Mouse (Mus musculus) left cerebral cortex, postnatal 10 days (tissue): ENCODE data around the gene Hist1h2ak. TPM values are rescaled to one million over a fixed set of nuclear protein-coding genes. Genes with fewer than 3 reads are reported as not detected.
"Not testable (repeated sequence)": the region's sequence is repeated elsewhere in the genome, so short reads cannot be mapped to it uniquely, and the experiment has no call there.

Experiments used
- DNase-seq, 2 experiments: peaks; one replicate each; pipeline ENCODE4 v3.0.0; 2021 to 2022; ENCODE audit warnings: low spot score in 2 of 2, mixed read lengths in 1 of 2; ENCODE audit errors: extremely low spot score in 1 of 2
- intact Hi-C: fragments of 180-260 bp; cut with DNase I; formaldehyde crosslinking; loops from one replicate; pipeline ENCODE4 v1.15.1; 2025
- total RNA-seq, 2 experiments: library from RNA; stranded (reverse); gene quantifications; 2 replicates each; pipeline ENCODE4 v1.2.3; 2021

The Hist1h2ak gene
- 10 to 100 TPM; 23.0 to 24.1 TPM for total RNA-seq

DNA sequence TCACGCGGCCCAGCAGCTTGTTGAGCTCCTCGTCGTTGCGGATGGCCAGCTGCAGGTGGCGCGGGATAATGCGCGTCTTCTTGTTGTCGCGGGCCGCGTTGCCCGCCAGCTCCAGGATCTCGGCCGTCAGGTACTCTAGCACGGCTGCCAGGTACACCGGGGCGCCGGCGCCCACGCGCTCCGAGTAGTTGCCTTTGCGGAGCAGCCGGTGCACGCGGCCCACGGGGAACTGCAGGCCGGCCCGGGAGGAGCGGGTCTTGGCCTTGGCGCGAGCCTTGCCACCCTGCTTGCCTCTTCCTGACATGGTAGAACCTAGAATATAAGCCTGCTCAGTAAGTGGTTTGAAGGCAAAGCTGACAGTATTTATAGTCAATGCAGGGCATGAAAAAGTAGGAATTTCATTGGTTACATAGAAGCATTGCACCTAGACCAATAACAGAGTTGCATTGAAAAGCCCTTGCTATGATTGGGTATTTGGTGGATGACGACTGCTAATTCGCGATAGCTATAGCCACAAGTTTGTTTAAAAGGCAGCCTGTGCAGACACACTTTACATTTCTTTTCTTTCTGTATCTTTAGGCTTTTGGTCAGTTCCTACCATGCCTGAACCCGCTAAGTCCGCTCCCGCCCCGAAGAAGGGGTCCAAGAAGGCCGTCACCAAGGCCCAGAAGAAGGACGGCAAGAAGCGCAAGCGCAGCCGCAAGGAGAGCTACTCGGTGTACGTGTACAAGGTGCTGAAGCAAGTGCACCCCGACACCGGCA is at the start of gene Hist1h2ak, which contains the start of gene Hist1h2bn:
TSS of gene Hist1h2ak (minus strand) at position 304 of the 762 bp plus-strand sequence.
TSS of gene Hist1h2bn (plus strand) at position 600 of the 762 bp plus-strand sequence.
- peak; percentile 48 to 87 for DNase-seq
- intact Hi-C loops, result not testable (repeated sequence)

GRCm38 (mm10) chr13:21803058-21803457 is 49.4 kb upstream of the Hist1h2ak start:
- DNase-seq, intact Hi-C loops: not testable (repeated sequence)

GRCm38 (mm10) chr13:21797163-21797562 is 43.5 kb upstream of the Hist1h2ak start:
- intact Hi-C loops, DNase-seq: not testable (repeated sequence)

DNA sequence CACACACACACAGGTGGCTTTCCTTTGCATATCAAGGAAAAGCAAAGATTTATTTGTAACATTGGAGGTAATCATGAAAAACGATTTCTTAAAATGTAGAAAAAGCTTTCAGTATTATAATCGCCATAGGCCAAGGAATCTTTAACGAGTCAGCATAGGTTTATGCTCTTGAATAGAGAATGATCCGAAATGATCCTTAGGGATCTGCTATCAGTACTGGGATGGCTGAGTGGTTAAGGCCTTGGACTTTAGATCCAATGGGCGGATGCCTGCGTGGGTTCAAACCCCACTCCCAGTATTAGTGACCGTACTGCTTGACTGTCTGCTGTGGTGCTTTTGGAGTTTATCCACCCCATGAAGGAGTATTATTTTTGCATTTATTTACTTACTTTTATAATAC is 42.0 kb upstream of the Hist1h2ak start:
- DNase-seq, result no peak
- intact Hi-C loops, result no loop called here

- intact Hi-C loops, result no loop called here
- DNase-seq, result no peak
Observed at GRCm38 (mm10) chr13:21790601-21791283, 37.1 kb upstream of the Hist1h2ak start.

DNA sequence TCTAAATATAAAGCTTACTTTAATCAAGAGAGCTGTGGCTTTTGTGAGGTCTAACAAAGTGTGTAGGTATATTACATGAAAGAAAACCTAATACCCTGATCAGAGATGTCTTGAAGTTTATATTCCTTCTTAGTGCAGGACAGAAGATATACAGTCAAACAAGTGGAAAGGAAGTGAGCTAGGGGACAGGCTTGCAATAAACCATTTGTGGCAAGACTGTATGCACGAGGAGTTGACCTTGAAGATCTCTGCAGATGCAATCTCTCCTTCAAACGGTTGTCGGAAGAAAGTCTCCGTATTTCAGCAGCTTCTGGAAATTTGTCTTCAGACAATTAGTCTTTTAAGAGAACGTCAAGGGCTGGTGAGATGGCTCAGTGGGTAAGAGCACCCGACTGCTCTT is 36.3 kb upstream of the Hist1h2ak start:
- intact Hi-C loops, result no loop called here

GRCm38 (mm10) chr13:21787760-21788593 is 34.4 kb upstream of the Hist1h2ak start:
- DNase-seq, result no peak
- intact Hi-C loops, result no loop called here

More for the DNA sequence above, 36.3 kb upstream of the Hist1h2ak start:
- DNase-seq, result no peak

DNA sequence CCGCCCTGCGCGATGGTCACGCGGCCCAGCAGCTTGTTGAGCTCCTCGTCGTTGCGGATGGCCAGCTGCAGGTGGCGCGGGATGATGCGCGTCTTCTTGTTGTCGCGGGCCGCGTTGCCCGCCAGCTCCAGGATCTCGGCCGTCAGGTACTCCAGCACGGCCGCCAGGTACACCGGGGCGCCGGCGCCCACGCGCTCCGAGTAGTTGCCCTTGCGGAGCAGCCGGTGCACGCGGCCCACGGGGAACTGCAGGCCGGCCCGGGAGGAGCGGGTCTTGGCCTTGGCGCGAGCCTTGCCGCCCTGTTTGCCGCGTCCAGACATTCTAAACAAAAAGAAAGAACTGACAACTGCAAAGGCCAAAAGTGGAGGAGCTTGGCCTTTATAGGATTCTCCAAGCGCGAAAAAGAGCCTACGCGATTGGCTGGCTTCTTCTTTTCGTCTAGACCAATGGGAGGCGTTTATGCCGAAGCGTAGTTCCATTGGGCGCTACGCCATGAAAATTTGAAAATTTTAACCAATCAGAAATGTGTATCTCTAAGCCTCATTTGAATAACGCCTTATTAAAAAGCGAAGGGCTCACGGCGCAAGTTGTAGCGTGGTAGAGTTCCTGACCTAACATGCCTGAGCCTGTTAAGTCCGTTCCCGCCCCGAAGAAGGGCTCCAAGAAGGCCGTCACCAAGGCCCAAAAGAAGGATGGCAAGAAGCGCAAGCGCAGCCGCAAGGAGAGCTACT is 33.4 kb upstream of the Hist1h2ak start, which contains the start of the genes Hist1h2an and Hist1h2bp:
TSS of gene Hist1h2an (minus strand) at position 320 of the 731 bp plus-strand sequence.
TSS of gene Hist1h2bp (plus strand) at position 563 of the 731 bp plus-strand sequence.
- intact Hi-C loops, result not testable (repeated sequence)
- peak; percentile 87 to 99 for DNase-seq

DNA sequence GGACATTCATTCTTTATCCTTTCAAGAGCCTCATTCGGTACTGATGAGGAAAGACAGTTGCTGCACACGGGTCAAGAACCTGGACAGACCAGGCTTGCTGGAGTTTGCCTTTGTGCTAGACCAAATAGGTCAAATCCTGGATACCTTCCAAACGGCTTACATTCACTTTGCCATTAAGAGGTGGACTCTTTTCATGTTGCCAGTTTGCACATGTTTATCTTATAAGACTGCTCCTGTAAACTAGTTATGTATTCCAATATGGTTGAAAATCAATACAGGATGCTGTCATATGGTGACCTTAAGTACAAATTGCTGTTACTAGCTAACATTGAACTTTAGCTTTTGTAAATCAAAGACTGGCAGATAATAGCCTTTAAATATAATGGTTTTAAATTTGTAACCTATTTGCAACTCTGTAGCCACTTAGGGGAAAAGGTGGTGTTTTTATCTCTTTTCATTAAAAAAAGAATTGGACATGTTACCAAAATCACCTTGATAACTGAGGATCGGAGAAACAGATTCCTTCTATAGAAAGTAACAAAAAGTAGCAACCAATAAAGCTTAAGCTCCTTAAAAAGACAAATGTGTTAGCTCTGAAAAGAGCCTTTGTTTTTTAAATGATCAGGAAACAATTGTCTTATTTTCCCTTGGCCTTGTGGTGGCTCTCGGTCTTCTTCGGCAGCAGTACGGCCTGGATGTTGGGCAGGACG is 32.7 kb upstream of the Hist1h2ak start:
- DNase-seq, result no peak
- intact Hi-C loops, result no loop called here

DNA sequence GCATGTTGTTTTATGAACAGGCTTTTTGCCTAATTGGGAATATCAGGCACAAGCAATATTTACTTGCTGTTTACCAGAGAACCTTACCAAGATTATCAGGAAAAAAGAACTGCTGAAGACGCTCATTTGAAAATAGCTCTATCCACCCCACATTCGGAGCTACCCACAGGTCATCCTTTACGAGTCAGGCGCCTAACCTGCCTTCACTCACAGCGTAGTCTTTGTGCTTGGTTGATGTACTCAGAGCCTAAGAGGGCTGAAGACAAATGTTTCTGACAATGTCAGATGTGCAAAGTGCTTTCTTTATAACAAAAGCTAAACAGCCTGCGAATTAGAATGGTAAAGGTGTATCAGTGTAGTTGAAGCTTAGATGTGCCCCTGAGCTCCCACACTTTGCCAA is 30.7 kb upstream of the Hist1h2ak start:
- DNase-seq, result no peak
- intact Hi-C loops, result no loop called here

- no peak for DNase-seq
- intact Hi-C loops, result no loop called here
Observed at GRCm38 (mm10) chr13:21783734-21784161, 30.1 kb upstream of the Hist1h2ak start.

- intact Hi-C loops, result no loop called here
- peak; percentile 28 to 81 for DNase-seq
Observed at GRCm38 (mm10) chr13:21783255-21783617, 29.6 kb upstream of the Hist1h2ak start, which contains the start of gene Hist1h3i. Gene Hist1h3i, minus strand, starts transcription at chr13:21783370.

DNA sequence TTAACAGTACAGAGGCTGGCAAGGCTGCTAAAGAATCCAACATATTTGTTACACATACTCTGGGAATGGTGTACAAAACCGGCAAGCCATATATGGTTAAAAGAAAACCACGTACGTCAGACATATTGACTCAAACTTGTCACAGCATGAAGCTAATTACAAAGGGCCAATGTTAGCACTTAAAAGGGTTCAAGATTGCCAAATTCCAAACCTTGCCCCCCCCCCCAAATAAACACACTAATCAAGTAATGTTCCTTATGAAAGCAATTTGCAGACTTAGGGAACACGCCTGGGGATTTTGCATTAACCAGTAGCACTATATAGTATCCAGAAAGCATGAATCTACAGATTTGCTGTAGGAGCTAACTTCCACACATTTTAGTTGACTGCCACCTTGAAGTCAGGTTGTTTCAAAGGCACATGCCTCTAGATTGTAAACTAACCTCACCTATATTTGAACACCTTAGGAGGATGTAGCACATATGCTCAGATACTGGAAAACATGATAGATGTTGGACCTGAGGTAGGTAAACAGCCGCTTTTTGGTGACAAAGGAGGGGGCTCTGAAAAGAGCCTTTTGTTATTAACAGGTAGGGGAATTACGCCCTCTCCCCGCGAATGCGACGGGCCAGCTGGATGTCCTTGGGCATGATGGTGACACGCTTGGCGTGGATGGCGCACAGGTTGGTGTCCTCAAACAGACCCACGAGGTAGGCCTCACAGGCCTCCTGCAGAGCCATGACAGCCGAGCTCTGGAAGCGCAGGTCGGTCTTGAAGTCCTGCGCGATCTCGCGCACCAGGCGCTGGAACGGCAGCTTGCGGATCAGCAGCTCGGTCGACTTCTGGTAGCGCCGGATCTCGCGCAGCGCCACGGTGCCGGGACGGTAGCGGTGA is 29.0 kb upstream of the Hist1h2ak start:
- DNase-seq, intact Hi-C loops: not testable (repeated sequence)

- DNase-seq, result no peak
- intact Hi-C loops, result no loop called here
Observed at GRCm38 (mm10) chr13:21781639-21782038, 28.0 kb upstream of the Hist1h2ak start.

- no peak for DNase-seq
- intact Hi-C loops, result no loop called here
Observed at GRCm38 (mm10) chr13:21781021-21781555, 27.5 kb upstream of the Hist1h2ak start.
